Mouse (Mus musculus) embryonic fibroblast, embryonic 13.5 days (primary cell): Measurements from ENCODE around the gene Gpkow.

Source experiments
- CTCF ChIP-seq: IDR thresholded peaks from 2 replicates; pipeline ENCODE4 v1.5.1; 2011; ENCODE audit warnings: mild to moderate bottlenecking, control low read depth, low read length, moderate library complexity, borderline replicate concordance; ENCODE audit not compliant: insufficient read depth
- POLR2A ChIP-seq: IDR thresholded peaks from 2 replicates; pipeline ENCODE4 v1.6.1; 2011; ENCODE audit warnings: low read depth, mild to moderate bottlenecking, control low read depth, low read length, moderate library complexity

GRCm38 (mm10) chrX:7724135-7724534, 27.2 kb downstream of the Gpkow start:
- TF ChIP-seq CTCF, result no peak
- TF ChIP-seq POLR2A, result no peak
